Mouse (Mus musculus): ENCODE measurements around the gene Itgav.

DNA sequence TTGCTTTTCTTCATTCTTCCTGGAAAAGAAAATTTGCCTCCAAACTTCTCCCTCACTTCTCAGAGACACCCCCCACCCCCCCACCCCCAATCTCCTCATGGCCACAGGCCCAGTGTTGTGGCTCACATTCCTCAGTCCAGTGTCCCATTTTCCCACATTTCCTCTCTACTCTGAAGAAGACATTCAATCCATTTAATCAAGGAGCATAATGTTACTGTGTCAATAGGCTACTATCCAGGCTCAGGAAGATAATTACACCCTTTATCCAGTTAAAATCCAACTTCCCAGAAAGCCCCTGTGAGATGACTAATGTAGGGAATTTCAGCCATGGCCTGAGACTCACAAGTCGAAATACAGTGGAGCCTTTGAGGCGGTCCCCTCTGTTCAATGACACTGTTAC lies 33.8 kb upstream of the Itgav start:
- TF ChIP-seq CTCF (IDR thresholded peaks at IDR 0.05; ENCODE audit: low read depth), result no peak
- TF ChIP-seq EP300 (optimal IDR thresholded peaks at IDR 0.05), result no peak
